Mouse (Mus musculus) stomach, embryonic 14.5 days (tissue): Measurements from ENCODE around the gene Nt5dc1. TPM values are rescaled to one million over a fixed set of nuclear protein-coding genes. Genes with fewer than 3 reads are reported as not detected.
A peak's percentile ranks its signal among the peaks of the same experiment; 100 is the strongest.

Experiments
- ATAC-seq: fragments of 200-750 bp; cut with Nextera tagmentation; 2 replicates; pipeline ENCODE4 v1.8.0; 2017; ENCODE audit warnings: low read depth, moderate TSS enrichment; ENCODE audit not compliant: insufficient number of reproducible peaks, insufficient read depth, low FRiP score
- H3K27ac ChIP-seq: fragments of 300-500 bp; sonication (generic); 2 replicates; pipeline ENCODE4 v1.5.1; 2014; ENCODE audit warnings: mild to moderate bottlenecking, low read length, moderate library complexity, mixed read lengths
- H3K27me3 ChIP-seq: fragments of 300-500 bp; sonication (generic); 2 replicates; pipeline ENCODE4 v1.6.1; 2014; ENCODE audit warnings: low read length, control low read depth, mixed read lengths; ENCODE audit not compliant: control insufficient read depth, insufficient read depth
- H3K36me3 ChIP-seq: fragments of 300-500 bp; sonication (generic); 2 replicates; pipeline ENCODE4 v1.6.1; 2014; ENCODE audit warnings: mild to moderate bottlenecking, control low read depth, low read length, moderate library complexity, mixed read lengths; ENCODE audit not compliant: control insufficient read depth, insufficient read depth
- H3K4me1 ChIP-seq: fragments of 300-500 bp; sonication (generic); 2 replicates; pipeline ENCODE4 v1.6.1; 2014; ENCODE audit warnings: low read length, control low read depth, mixed read lengths; ENCODE audit not compliant: control insufficient read depth, insufficient read depth
- H3K4me2 ChIP-seq: fragments of 300-500 bp; sonication (generic); replicated peaks from 2 replicates; pipeline ENCODE4 v1.6.1; 2014; ENCODE audit warnings: low read depth, low read length, control low read depth
- H3K4me3 ChIP-seq: fragments of 300-500 bp; sonication (generic); 2 replicates; pipeline ENCODE4 v1.5.1; 2014; ENCODE audit warnings: low read depth, low read length, control low read depth
- H3K9ac ChIP-seq: fragments of 300-500 bp; sonication (generic); replicated peaks from 2 replicates; pipeline ENCODE4 v1.6.1; 2014; ENCODE audit warnings: low read depth, mild to moderate bottlenecking, control low read depth, low read length, moderate library complexity, mixed read lengths
- H3K9me3 ChIP-seq: fragments of 300-500 bp; sonication (generic); 2 replicates; pipeline ENCODE4 v1.6.1; 2016; ENCODE audit warnings: low read depth, low read length, control low read depth; ENCODE audit not compliant: control insufficient read depth
- WGBS: fragments of 180-500 bp; shearing (Covaris S2); extraction: QIAGEN DNeasy Blood & Tissue Kit; methylation state at CpG from one replicate; pipeline ENCODE4 v1.1.7; 2014; 5-methylcytosine and 5-hydroxymethylcytosine counted together
- polyA plus RNA-seq: library from polyadenylated mRNA; unstranded; fragments of >200 nt; fragmentation: Nextera tagmentation; extraction: Ambion mirVana; gene quantifications from 2 replicates; pipeline ENCODE4 v1.2.1, GENCODE M21; 2014

Nt5dc1 gene
- polyA plus RNA-seq, 1 experiment from 2014 or later, result 11.6 TPM

DNA sequence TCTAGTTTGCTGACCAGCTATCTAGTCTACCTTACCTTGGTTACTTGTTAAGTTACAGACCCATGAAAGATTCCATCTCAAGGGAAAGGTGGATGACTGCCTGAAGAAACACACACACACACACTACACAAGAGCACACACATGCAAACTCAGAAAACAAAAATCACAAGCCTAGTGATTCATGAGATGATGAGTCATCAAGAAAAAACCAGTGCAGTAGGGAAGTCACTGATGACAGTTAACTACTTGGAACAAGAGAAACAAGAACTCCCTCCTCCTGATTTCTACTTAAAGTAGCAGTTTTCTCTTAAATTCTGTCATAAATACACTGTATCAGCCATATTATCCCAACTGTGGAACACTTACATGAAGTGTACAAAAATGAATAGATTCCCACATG lies 111.3 kb downstream of the Nt5dc1 start:
- no peaks in the 10 kb centered on the region for H3K9me3 ChIP-seq
- ATAC-seq, result no peak
- H3K9ac ChIP-seq, result no peak overlapping the region
- no peak overlapping the region for H3K4me2 ChIP-seq
- H3K36me3 ChIP-seq, result no peaks in the 10 kb centered on the region
- H3K4me1 ChIP-seq, result no peaks in the 10 kb centered on the region
- no peaks in the 10 kb centered on the region for H3K27me3 ChIP-seq
- H3K27ac ChIP-seq, result no peak overlapping the region
- no peak overlapping the region for H3K4me3 ChIP-seq

DNA sequence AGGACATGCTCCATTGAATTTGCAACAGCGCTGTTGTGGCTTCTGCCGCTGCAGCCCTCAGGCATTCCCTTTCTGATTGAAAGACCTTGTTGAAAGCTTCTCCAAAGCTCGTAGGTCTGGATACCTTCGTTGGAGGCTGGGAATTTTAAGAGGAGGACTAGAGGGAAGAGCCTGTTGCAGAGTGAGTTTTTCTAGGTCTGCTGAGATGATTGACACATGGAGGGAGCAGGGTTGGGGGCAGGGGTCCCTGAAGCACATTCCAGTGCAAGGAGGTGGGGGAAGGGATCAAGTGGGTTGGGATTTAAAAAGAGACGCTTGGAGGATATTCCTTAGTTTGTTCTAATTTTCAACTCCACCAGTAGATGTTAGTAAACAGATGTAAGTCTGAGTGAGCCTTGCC lies 118.0 kb downstream of the Nt5dc1 start:
- no peak overlapping the region for H3K9ac ChIP-seq
- 28% methylated on average over 5 of the region's 5 CpGs for WGBS
- no peak overlapping the region for H3K4me3 ChIP-seq

DNA sequence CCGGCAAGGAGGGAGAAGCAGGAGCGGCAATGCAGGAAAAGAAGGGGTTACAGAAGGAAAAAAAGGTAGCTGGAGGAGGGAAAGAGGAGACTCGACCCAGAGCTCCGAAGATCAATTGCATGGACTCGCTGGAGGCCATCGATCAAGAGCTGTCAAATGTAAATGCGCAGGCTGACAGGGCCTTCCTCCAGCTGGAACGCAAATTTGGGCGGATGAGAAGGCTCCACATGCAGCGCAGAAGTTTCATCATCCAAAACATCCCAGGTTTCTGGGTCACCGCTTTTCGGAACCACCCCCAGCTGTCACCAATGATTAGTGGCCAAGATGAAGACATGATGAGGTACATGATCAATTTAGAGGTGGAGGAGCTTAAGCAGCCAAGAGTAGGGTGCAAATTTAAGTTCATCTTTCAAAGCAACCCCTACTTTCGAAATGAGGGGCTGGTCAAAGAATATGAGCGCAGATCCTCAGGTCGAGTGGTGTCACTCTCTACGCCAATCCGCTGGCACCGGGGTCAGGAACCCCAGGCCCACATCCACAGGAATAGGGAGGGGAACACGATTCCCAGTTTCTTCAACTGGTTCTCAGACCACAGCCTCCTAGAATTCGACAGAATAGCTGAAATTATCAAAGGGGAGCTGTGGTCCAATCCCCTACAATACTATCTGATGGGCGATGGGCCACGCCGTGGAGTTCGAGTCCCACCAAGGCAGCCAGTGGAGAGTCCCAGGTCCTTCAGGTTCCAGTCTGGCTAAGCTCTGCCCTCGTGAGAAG lies 120.2 kb downstream of the Nt5dc1 start:
- H3K27me3 ChIP-seq, result no peaks in the 10 kb centered on the region
- ATAC-seq, result peak; percentile 14; the same call in 1 of the 2 replicates
- peak overlapping the region; percentile 89 for H3K4me2 ChIP-seq
- peak overlapping the region; percentile 53 for H3K4me3 ChIP-seq
- peak overlapping the region; percentile 61; the same call in 1 of the 2 replicates for H3K27ac ChIP-seq
- H3K9ac ChIP-seq, result peak overlapping the region; percentile 52
- WGBS, result 45% methylated on average over 25 of the region's 25 CpGs
- peaks cover 24% of the 10 kb centered on the region for H3K4me1 ChIP-seq
- H3K9me3 ChIP-seq, result no peaks in the 10 kb centered on the region
- H3K36me3 ChIP-seq, result no peaks in the 10 kb centered on the region

More for the DNA sequence above, 118.0 kb downstream of the Nt5dc1 start:
- H3K27me3 ChIP-seq, result no peaks in the 10 kb centered on the region
- no peak overlapping the region for H3K27ac ChIP-seq
- H3K4me2 ChIP-seq, result peak overlapping the region; percentile 17; the same call in 1 of the 2 replicates
- H3K9me3 ChIP-seq, result no peaks in the 10 kb centered on the region
- peaks cover 24% of the 10 kb centered on the region for H3K4me1 ChIP-seq
- no peaks in the 10 kb centered on the region for H3K36me3 ChIP-seq
- no peak for ATAC-seq

DNA sequence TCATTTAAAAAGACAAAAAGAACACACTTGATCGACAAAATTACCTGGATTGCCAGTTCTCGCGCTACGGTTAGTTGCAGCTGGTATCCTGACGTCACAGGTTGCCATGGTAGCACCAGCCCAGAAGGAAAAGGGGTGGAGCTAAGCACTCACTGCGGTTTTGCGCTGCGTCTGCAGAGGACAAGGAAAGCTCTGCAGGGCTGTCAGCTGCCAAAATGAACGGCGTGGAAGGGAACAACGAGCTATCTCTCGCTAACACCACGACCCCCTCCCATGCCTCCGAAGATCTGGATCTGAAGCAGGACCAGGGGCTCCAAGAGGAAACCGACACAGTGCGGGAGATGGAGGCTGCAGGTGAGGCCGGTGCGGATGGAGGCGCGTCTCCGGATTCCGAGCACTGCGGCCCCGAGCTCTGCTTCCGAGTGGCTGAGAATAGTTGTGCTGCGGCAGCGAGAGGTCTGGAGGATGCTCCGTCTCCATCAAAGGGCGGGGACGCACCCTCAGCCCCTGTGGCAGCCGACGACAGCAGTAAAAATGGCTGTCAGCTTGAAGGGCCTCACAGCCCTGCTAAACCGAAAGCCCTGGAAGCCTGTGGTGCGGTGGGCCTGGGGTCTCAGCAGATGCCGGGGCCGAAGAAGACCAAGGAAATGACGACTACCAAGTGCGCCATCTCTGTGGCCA lies 120.9 kb downstream of the Nt5dc1 start, which contains the start of gene Tspyl4:
Gene Tspyl4, plus strand, starts transcription at position 144 of the 681 bp plus-strand sequence.
- H3K4me2 ChIP-seq, result peak within 1 kb of the TSS; percentile 89
- no peaks in the 10 kb centered on the region for H3K27me3 ChIP-seq
- peak; percentile 98 for ATAC-seq
- H3K36me3 ChIP-seq, result no peaks in the 10 kb centered on the region
- peak within 1 kb of the TSS; percentile 61; the same call in 1 of the 2 replicates for H3K27ac ChIP-seq
- WGBS, result under 1% methylated on average over 38 of the region's 38 CpGs
- peak within 1 kb of the TSS; percentile 52 for H3K9ac ChIP-seq
- no peaks in the 10 kb centered on the region for H3K9me3 ChIP-seq
- H3K4me1 ChIP-seq, result peaks cover 24% of the 10 kb centered on the region
- H3K4me3 ChIP-seq, result peak within 1 kb of the TSS; percentile 53

DNA sequence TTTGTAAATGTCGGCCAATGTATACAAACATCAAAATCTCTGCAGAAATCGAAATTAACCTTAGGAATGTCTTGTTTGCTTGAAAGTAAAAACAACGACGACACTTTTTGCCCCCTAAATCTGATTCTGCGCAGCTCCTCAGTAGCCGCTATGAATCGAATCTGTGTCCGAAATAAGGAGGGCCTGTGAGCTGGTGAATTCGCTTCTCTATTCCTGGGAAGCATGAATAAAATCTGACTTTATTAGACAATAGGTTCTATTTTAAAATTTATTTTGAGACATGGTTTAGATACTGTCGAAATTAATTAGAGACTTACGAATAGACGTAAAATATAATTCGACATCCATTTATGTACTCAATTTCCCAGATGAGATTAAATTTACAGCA lies 121.4 kb downstream of the Nt5dc1 start:
- Histone ChIP-seq H3K4me3 (peak overlapping the region; percentile 53), H3K4me2 (peak overlapping the region; percentile 89), H3K4me1 (peaks cover 24% of the 10 kb centered on the region), H3K9me3 (no peaks in the 10 kb centered on the region), H3K36me3 (no peaks in the 10 kb centered on the region), H3K27me3 (no peaks in the 10 kb centered on the region), H3K27ac (no peak overlapping the region), H3K9ac (peak overlapping the region; percentile 33; the same call in 1 of the 2 replicates)
- WGBS, result 3% methylated on average over 13 of the region's 13 CpGs
- ATAC-seq, result no peak

DNA sequence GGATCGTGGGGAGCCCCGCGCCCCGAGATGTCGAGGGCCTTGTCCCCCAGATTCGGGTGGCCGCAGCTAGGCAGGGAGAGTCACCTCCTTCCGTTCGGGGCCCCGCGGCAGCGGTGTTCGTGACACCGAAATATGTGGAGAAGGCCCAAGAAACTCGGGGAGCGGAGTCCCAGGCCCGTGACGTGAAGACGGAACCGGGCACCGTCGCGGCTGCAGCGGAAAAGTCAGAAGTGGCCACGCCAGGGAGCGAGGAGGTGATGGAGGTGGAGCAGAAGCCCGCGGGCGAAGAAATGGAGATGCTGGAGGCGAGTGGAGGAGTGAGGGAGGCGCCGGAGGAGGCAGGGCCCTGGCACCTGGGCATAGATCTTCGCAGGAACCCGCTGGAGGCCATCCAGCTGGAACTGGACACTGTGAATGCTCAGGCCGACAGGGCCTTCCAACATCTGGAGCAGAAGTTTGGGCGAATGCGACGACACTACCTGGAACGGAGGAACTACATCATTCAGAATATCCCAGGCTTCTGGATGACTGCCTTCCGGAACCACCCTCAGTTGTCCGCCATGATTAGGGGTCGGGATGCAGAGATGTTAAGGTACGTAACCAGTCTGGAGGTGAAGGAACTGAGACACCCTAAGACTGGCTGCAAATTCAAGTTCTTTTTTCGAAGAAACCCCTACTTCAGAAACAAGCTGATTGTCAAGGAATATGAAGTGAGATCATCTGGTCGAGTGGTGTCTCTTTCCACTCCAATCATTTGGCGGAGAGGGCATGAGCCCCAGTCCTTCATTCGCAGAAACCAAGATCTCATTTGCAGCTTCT lies 135.7 kb downstream of the Nt5dc1 start:
- Histone ChIP-seq H3K36me3 (peaks cover 4% of the 10 kb centered on the region), H3K9ac (peak overlapping the region; percentile 93), H3K27ac (peak overlapping the region; percentile 80), H3K4me2 (peak overlapping the region; percentile 83), H3K27me3 (no peaks in the 10 kb centered on the region), H3K9me3 (no peaks in the 10 kb centered on the region), H3K4me1 (peaks cover 9% of the 10 kb centered on the region; the same call in 1 of the 2 replicates), H3K4me3 (peak overlapping the region; percentile 99)
- 3% methylated on average over 47 of the region's 47 CpGs for WGBS
- no peak; the same call in 1 of the 2 replicates for ATAC-seq

DNA sequence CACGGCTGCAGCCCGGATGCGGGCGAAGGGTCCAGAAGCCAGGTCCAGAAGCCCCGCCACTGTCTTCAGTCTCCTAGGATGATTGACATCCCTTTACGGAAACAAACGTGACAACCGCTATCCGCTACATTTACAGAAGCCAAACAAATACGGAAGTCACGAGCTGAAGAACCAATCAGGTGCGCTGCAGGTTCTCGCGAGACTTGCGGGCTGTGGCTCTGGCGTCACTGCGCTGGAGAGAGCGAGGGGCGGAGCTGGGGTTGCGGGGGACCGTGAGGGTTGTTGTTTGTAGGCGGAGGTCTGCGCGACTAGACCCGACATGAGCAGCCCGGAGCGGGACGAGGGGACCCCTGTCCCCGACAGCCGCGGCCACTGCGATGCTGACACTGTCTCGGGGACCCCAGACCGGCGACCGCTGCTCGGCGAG lies 136.4 kb downstream of the Nt5dc1 start, which contains the start of gene Tspyl1:
Gene Tspyl1, plus strand, starts transcription at position 229 of the 427 bp plus-strand sequence.
- no peaks in the 10 kb centered on the region for H3K9me3 ChIP-seq
- peak within 1 kb of the TSS; percentile 99 for H3K4me3 ChIP-seq
- under 1% methylated on average over 38 of the region's 38 CpGs for WGBS
- H3K4me2 ChIP-seq, result peak within 1 kb of the TSS; percentile 83
- H3K4me1 ChIP-seq, result peaks cover 9% of the 10 kb centered on the region; the same call in 1 of the 2 replicates
- peak; percentile 98 for ATAC-seq
- peak within 1 kb of the TSS; percentile 80 for H3K27ac ChIP-seq
- peak within 1 kb of the TSS; percentile 93 for H3K9ac ChIP-seq
- peaks cover under 1% of the 10 kb centered on the region; the same call in 1 of the 2 replicates for H3K36me3 ChIP-seq
- no peaks in the 10 kb centered on the region for H3K27me3 ChIP-seq
